Mouse (Mus musculus): ENCODE results near the gene C8a. TPM values are rescaled to one million over a fixed set of nuclear protein-coding genes. Genes with fewer than 3 reads are reported as not detected.

Gene C8a
- total and polyA plus RNA-seq, 2 experiments from 2014 or later, result 0.04 TPM; not detected in 1

- Histone ChIP-seq H3K4me2 (ENCODE audit: low read depth, low read length, poor library complexity, severe bottlenecking) (no peak within 1 kb of the TSS), H3K9me3 (ENCODE audit: low read length) (no peaks in the 10 kb centered on the region), H3K27me3 (ENCODE audit: insufficient read depth, low read length) (no peaks in the 10 kb centered on the region), H3K4me3 (ENCODE audit: low read depth, low read length) (no peak within 1 kb of the TSS), H3K9ac (replicated peaks; ENCODE audit: low read length, poor library complexity, severe bottlenecking) (no peak within 1 kb of the TSS), H3K27ac (ENCODE audit: low read depth, low read length) (no peak within 1 kb of the TSS), H3K36me3 (ENCODE audit: insufficient read depth, low read length) (no peaks in the 10 kb centered on the region), H3K4me1 (ENCODE audit: insufficient read depth, low read length) (no peaks in the 10 kb centered on the region)
- 74% methylated on average over 1 of the region's 1 CpGs for WGBS
- ATAC-seq (ENCODE audit: low FRiP score), result no peak
- no peak for DNase-seq (ENCODE audit: low spot score)
- no peak for TF ChIP-seq CTCF (IDR thresholded peaks at IDR 0.05)
Observed at GRCm38 (mm10) chr4:104857029-104857428, 19.2 kb downstream of the C8a start, which contains the start of gene Gm17662. Gene Gm17662, plus strand, starts transcription at chr4:104857329.

- Histone ChIP-seq H3K4me3 (ENCODE audit: low read depth, low read length) (no peak overlapping the region), H3K9ac (replicated peaks; ENCODE audit: low read length, poor library complexity, severe bottlenecking) (no peak overlapping the region), H3K4me1 (ENCODE audit: insufficient read depth, low read length) (no peaks in the 10 kb centered on the region), H3K27ac (ENCODE audit: low read depth, low read length) (no peak overlapping the region), H3K4me2 (ENCODE audit: low read depth, low read length, poor library complexity, severe bottlenecking) (no peak overlapping the region), H3K9me3 (ENCODE audit: low read length) (no peaks in the 10 kb centered on the region), H3K27me3 (ENCODE audit: insufficient read depth, low read length) (no peaks in the 10 kb centered on the region), H3K36me3 (ENCODE audit: insufficient read depth, low read length) (no peaks in the 10 kb centered on the region)
- DNase-seq (ENCODE audit: low spot score) (no peak), ATAC-seq (ENCODE audit: low FRiP score) (no peak)
- TF ChIP-seq CTCF (IDR thresholded peaks at IDR 0.05), result no peak
- 88% methylated on average over 2 of the region's 2 CpGs for WGBS
Observed at GRCm38 (mm10) chr4:104855216-104855615, 21.0 kb downstream of the C8a start.

- Histone ChIP-seq H3K4me1 (ENCODE audit: insufficient read depth, low read length) (0 out of 2 replicates have a peak, but pooled peaks cover 3% of the 10 kb centered on the region), H3K4me2 (ENCODE audit: low read depth, low read length, poor library complexity, severe bottlenecking) (no peak overlapping the region), H3K36me3 (ENCODE audit: insufficient read depth, low read length) (no peaks in the 10 kb centered on the region), H3K9me3 (ENCODE audit: low read length) (no peaks in the 10 kb centered on the region), H3K4me3 (ENCODE audit: low read depth, low read length) (no peak overlapping the region), H3K27me3 (ENCODE audit: insufficient read depth, low read length) (no peaks in the 10 kb centered on the region), H3K9ac (replicated peaks; ENCODE audit: low read length, poor library complexity, severe bottlenecking) (no peak overlapping the region), H3K27ac (ENCODE audit: low read depth, low read length) (no peak overlapping the region)
- 38% methylated on average over 4 of the region's 4 CpGs for WGBS
- DNase-seq (ENCODE audit: low spot score), result no peak
- ATAC-seq (ENCODE audit: low FRiP score), result no peak
- TF ChIP-seq CTCF (IDR thresholded peaks at IDR 0.05), result no peak
Observed at GRCm38 (mm10) chr4:104843546-104843945, 32.7 kb downstream of the C8a start.

GRCm38 (mm10) chr4:104842204-104842603, 34.0 kb downstream of the C8a start:
- Histone ChIP-seq H3K4me3 (ENCODE audit: low read depth, low read length) (no peak overlapping the region), H3K9ac (replicated peaks; ENCODE audit: low read length, poor library complexity, severe bottlenecking) (no peak overlapping the region), H3K36me3 (ENCODE audit: insufficient read depth, low read length) (no peaks in the 10 kb centered on the region), H3K27me3 (ENCODE audit: insufficient read depth, low read length) (no peaks in the 10 kb centered on the region), H3K4me1 (ENCODE audit: insufficient read depth, low read length) (0 out of 2 replicates have a peak, but pooled peaks cover 3% of the 10 kb centered on the region), H3K27ac (ENCODE audit: low read depth, low read length) (no peak overlapping the region), H3K9me3 (ENCODE audit: low read length) (no peaks in the 10 kb centered on the region), H3K4me2 (ENCODE audit: low read depth, low read length, poor library complexity, severe bottlenecking) (no peak overlapping the region)
- DNase-seq (ENCODE audit: low spot score) (no peak), ATAC-seq (ENCODE audit: low FRiP score) (no peak)
- 86% methylated on average over 5 of the region's 5 CpGs for WGBS
- no peak for TF ChIP-seq CTCF (IDR thresholded peaks at IDR 0.05)

GRCm38 (mm10) chr4:104838342-104838741, 37.9 kb downstream of the C8a start:
- Histone ChIP-seq H3K4me2 (ENCODE audit: low read depth, low read length, poor library complexity, severe bottlenecking) (no peak overlapping the region), H3K4me1 (ENCODE audit: insufficient read depth, low read length) (0 out of 2 replicates have a peak, but pooled peaks cover 3% of the 10 kb centered on the region), H3K27ac (ENCODE audit: low read depth, low read length) (no peak overlapping the region), H3K4me3 (ENCODE audit: low read depth, low read length) (no peak overlapping the region), H3K9me3 (ENCODE audit: low read length) (no peaks in the 10 kb centered on the region), H3K36me3 (ENCODE audit: insufficient read depth, low read length) (no peaks in the 10 kb centered on the region), H3K9ac (replicated peaks; ENCODE audit: low read length, poor library complexity, severe bottlenecking) (no peak overlapping the region), H3K27me3 (ENCODE audit: insufficient read depth, low read length) (no peaks in the 10 kb centered on the region)
- no peak for TF ChIP-seq CTCF (IDR thresholded peaks at IDR 0.05)
- ATAC-seq (ENCODE audit: low FRiP score) (no peak), DNase-seq (ENCODE audit: low spot score) (no peak)
- WGBS, result 86% methylated on average over 2 of the region's 2 CpGs

- Histone ChIP-seq H3K9ac (replicated peaks; ENCODE audit: low read length, poor library complexity, severe bottlenecking) (no peak overlapping the region), H3K27me3 (ENCODE audit: insufficient read depth, low read length) (no peaks in the 10 kb centered on the region), H3K9me3 (ENCODE audit: low read length) (no peaks in the 10 kb centered on the region), H3K4me2 (ENCODE audit: low read depth, low read length, poor library complexity, severe bottlenecking) (no peak overlapping the region), H3K4me1 (ENCODE audit: insufficient read depth, low read length) (no peaks in the 10 kb centered on the region), H3K4me3 (ENCODE audit: low read depth, low read length) (no peak overlapping the region), H3K36me3 (ENCODE audit: insufficient read depth, low read length) (no peaks in the 10 kb centered on the region), H3K27ac (ENCODE audit: low read depth, low read length) (0 out of 2 replicates have a peak overlapping the region, but pooled peaks have one; percentile 39)
- TF ChIP-seq CTCF (IDR thresholded peaks at IDR 0.05), result no peak
- DNase-seq (ENCODE audit: low spot score), result peak; percentile 71
- 11% methylated on average over 5 of the region's 5 CpGs for WGBS
- ATAC-seq (ENCODE audit: low FRiP score), result peak; percentile 56; the same call in 1 of the 2 replicates
Observed at GRCm38 (mm10) chr4:104835096-104835495, 41.1 kb downstream of the C8a start.

Data from midbrain, postnatal 0 days (tissue).